In genomic region chr5:40282330-40282729, GRCm38 (mm10) we compare ENCODE assay signal across 18 mouse cellular contexts.
DNase-seq lines count a peak whose midpoint lies in the region; ATAC-seq and TF ChIP-seq lines count a peak whose summit lies in the region.
"Had no signal": no experiment of that assay in that cellular context is flagged by ENCODE, and none has a peak within 500 bp of the region (broad histone marks: within the 10 kb centered on the region; RNA-seq: fewer than 3 reads in every experiment).

No protein-coding gene starts in this region.

- no peak overlapping the region for H3K27ac ChIP-seq in hindbrain, postnatal 0 days
- no peak overlapping the region for H3K27ac ChIP-seq in hindbrain, embryonic 11.5 days (ENCODE audit: low read depth, low read length)
- no peak overlapping the region for H3K27ac ChIP-seq in midbrain, postnatal 0 days (ENCODE audit: low read depth, low read length)
- no peak overlapping the region for H3K27ac ChIP-seq in midbrain, embryonic 15.5 days
- H3K27ac ChIP-seq: embryonic facial prominence, embryonic 12.5 days; limb, embryonic 12.5 days; macrophage had no signal

- H3K27me3 ChIP-seq in hindbrain, postnatal 0 days (ENCODE audit: insufficient read depth, low read length) = no peaks in the 10 kb centered on the region
- no peaks in the 10 kb centered on the region for H3K27me3 ChIP-seq in hindbrain, embryonic 11.5 days (ENCODE audit: control insufficient read depth, insufficient read depth, low read length)
- H3K27me3 ChIP-seq in midbrain, postnatal 0 days (ENCODE audit: insufficient read depth, low read length) = no peaks in the 10 kb centered on the region
- no peaks in the 10 kb centered on the region for H3K27me3 ChIP-seq in midbrain, embryonic 15.5 days (replicated peaks)
- H3K27me3 ChIP-seq: embryonic facial prominence, embryonic 12.5 days; limb, embryonic 12.5 days had no signal

- no peak for ATAC-seq in hindbrain, postnatal 0 days
- ATAC-seq in hindbrain, embryonic 11.5 days (ENCODE audit: low FRiP score) = no peak
- no peak for ATAC-seq in midbrain, postnatal 0 days (ENCODE audit: low FRiP score)
- ATAC-seq in midbrain, embryonic 15.5 days (replicated peaks) = no peak
- ATAC-seq: hindbrain, embryonic 16.5 days had no signal

- WGBS in hindbrain, postnatal 0 days = 44% methylated on average over 2 of the region's 2 CpGs
- 37% methylated on average over 2 of the region's 2 CpGs for WGBS in hindbrain, embryonic 11.5 days
- 55% methylated on average over 2 of the region's 2 CpGs for WGBS in midbrain, postnatal 0 days
- WGBS in midbrain, embryonic 15.5 days = 40% methylated on average over 2 of the region's 2 CpGs

- H3K4me2 ChIP-seq in hindbrain, postnatal 0 days (ENCODE audit: low read depth, low read length) = no peak overlapping the region
- H3K4me2 ChIP-seq in hindbrain, embryonic 11.5 days (replicated peaks; ENCODE audit: low read depth, low read length) = no peak overlapping the region
- no peak overlapping the region for H3K4me2 ChIP-seq in midbrain, postnatal 0 days (ENCODE audit: low read depth, low read length, poor library complexity, severe bottlenecking)
- H3K4me2 ChIP-seq in midbrain, embryonic 15.5 days = no peak overlapping the region
- H3K4me2 ChIP-seq: embryonic facial prominence, embryonic 12.5 days; limb, embryonic 12.5 days had no signal

- H3K9me3 ChIP-seq in hindbrain, postnatal 0 days (ENCODE audit: low read length) = no peaks in the 10 kb centered on the region
- no peaks in the 10 kb centered on the region for H3K9me3 ChIP-seq in hindbrain, embryonic 11.5 days (ENCODE audit: control insufficient read depth, low read length)
- H3K9me3 ChIP-seq in midbrain, postnatal 0 days (ENCODE audit: low read length) = no peaks in the 10 kb centered on the region
- H3K9me3 ChIP-seq in midbrain, embryonic 15.5 days = no peaks in the 10 kb centered on the region
- H3K9me3 ChIP-seq: embryonic facial prominence, embryonic 12.5 days; limb, embryonic 12.5 days had no signal

- H3K4me1 ChIP-seq in hindbrain, postnatal 0 days (ENCODE audit: insufficient read depth, low read length) = no peaks in the 10 kb centered on the region
- no peaks in the 10 kb centered on the region for H3K4me1 ChIP-seq in hindbrain, embryonic 11.5 days (replicated peaks; ENCODE audit: control insufficient read depth, insufficient read depth, low read length)
- H3K4me1 ChIP-seq in midbrain, postnatal 0 days (ENCODE audit: insufficient read depth, low read length) = no peaks in the 10 kb centered on the region
- no peaks in the 10 kb centered on the region for H3K4me1 ChIP-seq in midbrain, embryonic 15.5 days
- H3K4me1 ChIP-seq: embryonic facial prominence, embryonic 12.5 days; limb, embryonic 12.5 days had no signal

- 0 out of 2 replicates have a peak, but pooled peaks have one; percentile 34 for TF ChIP-seq CTCF in hindbrain, postnatal 0 days (IDR thresholded peaks at IDR 0.05; ENCODE audit: low read depth)
- TF ChIP-seq CTCF in midbrain, postnatal 0 days (IDR thresholded peaks at IDR 0.05) = peak; percentile 23

- DNase-seq in hindbrain, postnatal 0 days (ENCODE audit: low spot score) = no peak
- DNase-seq in hindbrain, embryonic 11.5 days (ENCODE audit: low spot score) = no peak
- no peak for DNase-seq in midbrain, postnatal 0 days (ENCODE audit: low spot score)
- peak; percentile 28 for DNase-seq in embryo, embryonic 10 days (ENCODE audit: low spot score)
- no peak for DNase-seq in thymus, postnatal 14 days
- DNase-seq in T-cell, adult 2 months (ENCODE audit: low spot score) = no peak
- DNase-seq: cerebellum, adult 8-10 months; heart, adult 18-20 months; heart, postnatal 14 days; kidney, adult 9 months; midbrain, embryonic 14.5 days; right cerebral cortex, postnatal 4 days; thymus, adult 2 months had no signal

- no peak overlapping the region for H3K9ac ChIP-seq in hindbrain, postnatal 0 days (replicated peaks; ENCODE audit: low read length)
- H3K9ac ChIP-seq in hindbrain, embryonic 11.5 days (ENCODE audit: low read depth, low read length) = no peak overlapping the region
- no peak overlapping the region for H3K9ac ChIP-seq in midbrain, postnatal 0 days (replicated peaks; ENCODE audit: low read length, poor library complexity, severe bottlenecking)
- no peak overlapping the region for H3K9ac ChIP-seq in midbrain, embryonic 15.5 days
- H3K9ac ChIP-seq: embryonic facial prominence, embryonic 12.5 days; limb, embryonic 12.5 days had no signal

- H3K4me3 ChIP-seq in hindbrain, postnatal 0 days (ENCODE audit: low read length) = no peak overlapping the region
- no peak overlapping the region for H3K4me3 ChIP-seq in hindbrain, embryonic 11.5 days (ENCODE audit: low read depth, low read length)
- no peak overlapping the region for H3K4me3 ChIP-seq in midbrain, postnatal 0 days (ENCODE audit: low read depth, low read length)
- H3K4me3 ChIP-seq in midbrain, embryonic 15.5 days = no peak overlapping the region
- H3K4me3 ChIP-seq: embryonic facial prominence, embryonic 12.5 days; limb, embryonic 12.5 days had no signal

- H3K36me3 ChIP-seq in hindbrain, postnatal 0 days (ENCODE audit: insufficient read depth, low read length) = no peaks in the 10 kb centered on the region
- no peaks in the 10 kb centered on the region for H3K36me3 ChIP-seq in hindbrain, embryonic 11.5 days (ENCODE audit: control insufficient read depth, insufficient read depth, low read length)
- H3K36me3 ChIP-seq in midbrain, postnatal 0 days (ENCODE audit: insufficient read depth, low read length) = no peaks in the 10 kb centered on the region
- no peaks in the 10 kb centered on the region for H3K36me3 ChIP-seq in midbrain, embryonic 15.5 days (replicated peaks)
- H3K36me3 ChIP-seq: embryonic facial prominence, embryonic 12.5 days; limb, embryonic 12.5 days had no signal
